Mouse (Mus musculus) embryo, embryonic 9.5 days (tissue): ENCODE results near the gene Mis12.
A peak's percentile ranks its signal among the peaks of the same experiment; 100 is the strongest.

ENCODE experiments used
- DNase-seq: peaks from one replicate; pipeline ENCODE4 v3.0.0-alpha.2; 2017; ENCODE audit errors: extremely low spot score

Gene Mis12

GRCm38 (mm10) chr11:71019201-71020068 lies at the start of gene Mis12, which contains the start of gene Derl2:
Gene Mis12, plus strand, starts transcription at chr11:71019611.
Gene Derl2, minus strand, starts transcription at chr11:71019841.
- DNase-seq = peak; percentile 95

- DNase-seq = peak; percentile 95
Measured at GRCm38 (mm10) chr11:70969821-70970559, 49.4 kb upstream of the Mis12 start, which contains the start of the genes Nup88 and Rpain. Gene Nup88, minus strand, starts transcription at chr11:70969973. Gene Rpain, plus strand, starts transcription at chr11:70970213.

GRCm38 (mm10) chr11:70970560-70971540 lies 48.6 kb upstream of the Mis12 start:
- no peak for DNase-seq

GRCm38 (mm10) chr11:70972586-70972985 lies 46.8 kb upstream of the Mis12 start:
- DNase-seq = no peak

- DNase-seq = no peak
Measured at GRCm38 (mm10) chr11:70973947-70974346, 45.5 kb upstream of the Mis12 start.

- no peak for DNase-seq
Measured at GRCm38 (mm10) chr11:70975193-70975592, 44.2 kb upstream of the Mis12 start.

- no peak for DNase-seq
Measured at GRCm38 (mm10) chr11:70977293-70977692, 42.1 kb upstream of the Mis12 start.

- no peak for DNase-seq
Measured at GRCm38 (mm10) chr11:70980232-70980631, 39.2 kb upstream of the Mis12 start.

- DNase-seq = no peak
Measured at GRCm38 (mm10) chr11:70980751-70981510, 38.5 kb upstream of the Mis12 start.

GRCm38 (mm10) chr11:70982030-70982429 lies 37.4 kb upstream of the Mis12 start:
- no peak for DNase-seq

- peak; percentile 92 for DNase-seq
Measured at GRCm38 (mm10) chr11:70982557-70983228, 36.7 kb upstream of the Mis12 start, which contains the start of gene C1qbp. Gene C1qbp, minus strand, starts transcription at chr11:70983026.

- DNase-seq = no peak
Measured at GRCm38 (mm10) chr11:71001167-71001566, 18.2 kb upstream of the Mis12 start.

- no peak for DNase-seq
Measured at GRCm38 (mm10) chr11:71003611-71004315, 15.6 kb upstream of the Mis12 start.

- DNase-seq = peak; percentile 99
Measured at GRCm38 (mm10) chr11:71004316-71004773, 15.1 kb upstream of the Mis12 start, which contains the start of gene Dhx33. Gene Dhx33, minus strand, starts transcription at chr11:71004437.

- DNase-seq = no peak
Measured at GRCm38 (mm10) chr11:71005046-71005445, 14.4 kb upstream of the Mis12 start.

- DNase-seq = no peak
Measured at GRCm38 (mm10) chr11:71007026-71007425, 12.4 kb upstream of the Mis12 start.

- no peak for DNase-seq
Measured at GRCm38 (mm10) chr11:71007831-71008230, 11.6 kb upstream of the Mis12 start.

GRCm38 (mm10) chr11:71008321-71008720 lies 11.1 kb upstream of the Mis12 start:
- no peak for DNase-seq

- DNase-seq = no peak
Measured at GRCm38 (mm10) chr11:71012743-71013142, 6.7 kb upstream of the Mis12 start.
